Mouse (Mus musculus) liver, adult 10 weeks (tissue): ENCODE results near the gene Ier5. TPM values are rescaled to one million over a fixed set of nuclear protein-coding genes. Genes with fewer than 3 reads are reported as not detected.

Source experiments
- polyA plus RNA-seq: library from polyadenylated mRNA; stranded (reverse); fragments of 350-450 nt; fragmentation: Illumina TruSeq; extraction: RNeasy Lipid Tissue Mini Kit (QIAGEN cat#74804); gene quantifications from one replicate; pipeline ENCODE4 v1.2.3, GENCODE M21; 2014; ENCODE audit warnings: low read depth, low replicate concordance

The Ier5 gene
- 2.7 TPM for polyA plus RNA-seq

GRCm38 (mm10) chr1:155099280-155099848, at the start of gene Ier5:
Ier5 (minus strand) TSS chr1:155099636.

GRCm38 (mm10) chr1:155146572-155146980, 47.1 kb upstream of the Ier5 start, which contains the start of gene Mr1:
Mr1 (minus strand) TSS chr1:155146814.

Other genes starting within 250 kb of the Ier5 start
- not detected for gene Cacna1e, start 215.1 kb downstream of the Ier5 start, polyA plus RNA-seq
- gene Mr1, start 47.2 kb upstream of the Ier5 start, polyA plus RNA-seq: 9.9 TPM
- gene Stx6, start 59.1 kb upstream of the Ier5 start, polyA plus RNA-seq: 3.7 TPM
- not detected for gene BC034090, start 144.8 kb upstream of the Ier5 start, polyA plus RNA-seq